Mouse (Mus musculus): Measurements from ENCODE around the gene Fbxw2.
"Not testable (repeated sequence)": the region's sequence is repeated elsewhere in the genome, so short reads cannot be mapped to it uniquely, and the experiment has no call there.

Fbxw2 gene

DNA sequence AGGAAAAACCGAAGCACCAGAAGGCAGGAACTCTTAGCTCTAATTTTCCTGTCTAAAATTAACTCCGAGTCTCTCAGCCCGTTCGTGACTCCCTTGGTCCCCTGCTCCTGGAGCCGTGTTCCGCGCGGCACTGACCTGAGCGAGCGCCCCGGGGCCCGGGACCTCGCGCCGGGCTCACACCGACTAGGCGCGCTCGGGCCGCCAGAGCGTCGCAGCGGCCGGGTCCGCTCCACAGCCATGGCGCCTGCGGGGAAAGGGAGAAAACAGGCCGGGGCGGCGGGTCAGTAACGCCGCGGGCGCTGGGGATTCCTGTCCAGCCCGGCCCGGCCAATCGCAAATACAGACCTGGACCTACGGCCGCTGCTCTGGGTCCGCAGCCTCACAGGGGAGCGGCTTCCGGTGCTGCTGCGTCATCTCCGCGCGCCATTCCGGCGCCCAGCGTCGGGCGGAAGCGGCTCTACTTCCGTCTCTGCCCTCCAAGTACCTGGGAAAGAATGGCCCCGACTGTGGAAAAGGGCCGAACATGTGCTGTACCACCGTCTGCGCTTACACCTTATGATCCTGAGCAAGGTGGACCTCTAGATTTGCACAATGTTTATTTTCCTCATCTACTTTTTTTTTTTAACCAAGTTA lies at the start of gene Fbxw2:
TSS of gene Fbxw2 (minus strand) at position 485 of the 633 bp plus-strand sequence.
- peak; percentile 94 to 97 for DNase-seq (ENCODE audit: inconsistent age in 2 of 2, low spot score in 1 of 2)

DNA sequence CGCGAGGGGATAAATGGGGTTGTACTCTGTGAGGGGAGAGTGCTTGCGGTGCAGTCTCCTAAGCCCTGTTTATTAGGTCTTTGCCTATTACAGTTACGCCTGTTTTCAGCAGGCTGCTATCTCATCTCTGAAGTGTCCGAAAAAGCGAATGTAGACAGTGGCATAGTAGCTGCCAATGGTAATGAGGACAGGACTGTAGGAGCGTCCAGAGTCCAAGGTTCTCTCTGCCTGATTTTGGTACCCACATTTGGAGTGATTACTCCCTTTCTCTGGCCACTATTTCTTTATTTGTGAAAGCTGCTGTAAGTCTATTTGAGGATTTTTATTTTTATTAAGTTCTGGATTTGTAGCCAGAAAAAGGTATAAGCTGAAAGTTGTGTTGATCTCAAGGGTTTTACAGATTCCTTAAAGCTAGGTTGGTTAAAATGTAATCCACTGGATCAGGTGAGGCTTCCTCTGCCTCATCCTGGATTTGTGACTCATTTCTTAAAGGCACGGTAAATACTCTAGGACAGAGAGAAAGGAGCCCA lies 48.8 kb upstream of the Fbxw2 start, which contains the start of gene Psmd5:
TSS of gene Psmd5 (minus strand) at position 153 of the 530 bp plus-strand sequence.
- no peak for DNase-seq (ENCODE audit: inconsistent age in 2 of 2, low spot score in 1 of 2)

DNA sequence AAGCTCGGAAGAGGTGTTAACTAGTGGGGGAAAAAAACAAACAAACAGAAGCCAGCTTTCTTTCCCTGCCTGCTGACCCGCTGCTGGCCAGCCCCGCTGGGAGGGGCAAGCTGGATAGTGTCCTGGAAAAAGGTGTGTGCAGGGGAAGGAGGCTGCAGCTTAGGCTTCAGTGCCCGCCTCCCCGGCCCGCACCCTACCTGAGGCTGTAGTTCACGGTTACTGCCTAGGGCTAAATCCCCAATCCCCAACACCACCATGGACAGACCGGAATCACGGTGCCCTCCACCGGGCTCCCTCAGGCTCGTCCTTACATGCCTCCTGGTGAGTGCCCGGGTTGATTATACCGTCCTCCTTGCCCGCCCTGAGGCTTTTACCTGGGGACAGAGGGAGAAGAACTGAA lies 48.2 kb upstream of the Fbxw2 start, which contains the start of gene Cutal:
TSS of gene Cutal (plus strand) at position 126 of the 400 bp plus-strand sequence.
- no peak for DNase-seq (ENCODE audit: inconsistent age in 2 of 2, low spot score in 1 of 2)

DNA sequence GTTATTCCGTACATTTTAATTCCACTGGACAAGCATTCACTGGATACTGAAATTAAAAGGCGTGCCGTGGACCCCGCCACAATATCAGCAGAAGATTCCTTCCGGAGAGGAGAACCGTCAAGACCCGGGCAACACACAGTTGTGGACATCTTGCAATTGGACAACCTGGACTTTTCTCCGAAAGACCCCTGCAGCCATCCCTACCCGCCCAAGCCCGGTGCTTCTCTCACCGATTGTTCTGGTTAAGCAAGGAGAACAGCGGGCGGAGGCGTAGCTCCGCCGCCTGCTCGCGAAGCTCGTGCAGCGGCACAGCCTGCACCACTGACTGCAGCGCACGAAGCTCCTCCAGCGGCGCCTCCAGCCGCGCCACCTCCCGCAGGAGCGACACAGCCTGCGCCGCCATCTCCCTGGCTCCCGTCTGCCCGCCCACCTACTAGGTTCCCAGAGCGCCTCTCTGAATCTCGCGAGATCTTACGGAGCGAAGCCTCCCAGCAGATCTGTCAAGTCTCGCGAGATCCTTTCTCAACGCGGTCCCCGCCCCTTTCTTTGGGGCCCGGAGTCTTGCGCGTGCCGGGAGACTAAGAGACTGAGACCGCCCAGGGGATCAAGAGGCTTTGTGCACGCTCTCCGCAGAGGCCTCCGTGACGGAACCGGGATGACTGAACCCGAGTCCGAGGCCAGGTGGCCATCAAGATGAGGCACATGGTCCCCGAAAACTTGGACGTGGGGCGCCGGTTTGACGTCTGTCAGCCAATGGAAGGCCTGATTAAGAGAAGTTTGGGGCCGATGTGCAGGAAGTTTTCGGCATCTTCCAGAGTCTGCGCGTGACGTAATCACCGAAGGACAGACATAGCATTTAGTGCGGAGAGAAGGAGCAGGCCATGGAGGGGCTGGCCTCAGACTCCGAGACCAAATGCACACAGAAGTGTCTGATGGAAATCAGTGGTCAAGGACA lies 44.7 kb upstream of the Fbxw2 start:
- DNase-seq (ENCODE audit: inconsistent age in 2 of 2, low spot score in 1 of 2): peak; percentile 95 to 98

DNA sequence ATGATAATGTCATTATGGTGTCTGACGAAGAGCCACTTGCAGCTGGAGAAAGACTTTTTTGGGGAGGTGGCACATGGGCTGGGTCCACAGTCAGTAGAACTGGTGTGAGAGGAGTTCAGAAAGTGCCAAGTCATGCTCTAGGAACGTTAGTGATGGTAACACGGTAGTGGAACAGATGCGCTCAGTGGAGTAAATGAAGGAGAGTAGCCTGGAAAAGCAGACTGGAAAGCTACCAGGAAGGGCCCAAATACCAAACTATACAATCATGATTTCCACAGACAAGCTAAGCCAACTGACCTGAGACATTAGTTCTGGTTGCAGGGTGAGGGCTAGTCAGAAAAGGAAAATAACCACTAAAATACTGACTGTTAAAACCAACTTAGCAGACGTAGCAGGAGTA lies 43.6 kb upstream of the Fbxw2 start:
- peak in 1 of 2 experiments; percentile 59 for DNase-seq (ENCODE audit: inconsistent age in 2 of 2, low spot score in 1 of 2)

DNA sequence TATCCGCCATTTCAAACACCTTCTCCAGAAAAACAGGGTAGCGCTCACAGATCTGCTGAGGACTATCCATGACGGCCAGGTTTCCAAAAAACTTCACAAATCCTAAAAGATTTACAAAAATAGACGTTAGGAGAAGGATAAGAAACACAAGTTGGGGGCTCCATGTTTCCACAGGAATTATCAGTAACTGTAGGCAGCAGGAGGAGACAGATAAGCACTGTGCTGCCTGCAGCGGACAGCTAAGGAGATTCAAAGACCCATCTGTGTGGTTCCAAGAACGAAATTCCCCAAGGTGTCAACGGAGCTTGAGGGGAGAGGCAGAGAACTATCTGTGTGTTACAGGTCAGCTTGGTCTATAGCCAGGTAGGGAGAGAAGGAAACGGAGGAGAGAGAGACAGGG lies 31.6 kb upstream of the Fbxw2 start:
- DNase-seq (ENCODE audit: inconsistent age in 2 of 2, low spot score in 1 of 2): no peak

DNA sequence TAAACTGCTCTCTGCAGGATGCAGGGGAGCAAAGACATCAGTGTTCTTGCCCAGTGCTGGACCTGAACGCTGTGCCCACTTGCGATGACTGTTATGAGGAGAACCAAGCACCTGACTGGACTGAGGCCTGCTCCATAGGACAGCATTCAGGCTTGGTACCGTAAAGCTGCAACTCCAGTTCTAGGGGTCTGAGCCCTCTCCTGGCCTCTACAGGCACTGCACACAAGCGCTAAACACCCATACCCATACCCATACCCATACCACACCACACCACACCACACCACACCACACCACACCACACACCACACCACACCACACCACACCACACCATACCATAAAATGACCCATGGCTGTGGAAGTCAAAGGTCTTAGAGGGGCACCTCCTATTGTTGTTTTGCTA lies 29.2 kb upstream of the Fbxw2 start:
- DNase-seq (ENCODE audit: inconsistent age in 2 of 2, low spot score in 1 of 2): no peak

DNA sequence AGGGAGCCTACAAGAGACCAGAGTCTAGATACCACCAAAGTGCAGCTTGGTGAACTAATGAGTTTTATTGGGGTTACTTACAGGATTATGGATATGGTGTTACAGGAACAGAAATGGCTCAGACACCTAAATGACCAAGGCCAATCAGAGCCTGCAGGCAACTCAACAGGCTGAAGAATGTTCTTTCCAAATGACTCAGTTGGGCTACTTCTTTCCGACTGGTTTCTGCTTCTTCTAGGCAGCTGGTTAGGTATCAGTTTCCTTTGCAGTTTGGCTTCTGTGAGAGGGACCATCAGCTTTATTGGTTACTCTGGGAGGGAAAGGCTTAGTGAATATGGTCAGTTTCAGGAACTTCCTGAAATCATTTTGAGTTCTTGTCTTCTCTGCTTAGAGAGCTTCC lies 21.6 kb upstream of the Fbxw2 start:
- DNase-seq (ENCODE audit: inconsistent age in 2 of 2, low spot score in 1 of 2): no peak

DNA sequence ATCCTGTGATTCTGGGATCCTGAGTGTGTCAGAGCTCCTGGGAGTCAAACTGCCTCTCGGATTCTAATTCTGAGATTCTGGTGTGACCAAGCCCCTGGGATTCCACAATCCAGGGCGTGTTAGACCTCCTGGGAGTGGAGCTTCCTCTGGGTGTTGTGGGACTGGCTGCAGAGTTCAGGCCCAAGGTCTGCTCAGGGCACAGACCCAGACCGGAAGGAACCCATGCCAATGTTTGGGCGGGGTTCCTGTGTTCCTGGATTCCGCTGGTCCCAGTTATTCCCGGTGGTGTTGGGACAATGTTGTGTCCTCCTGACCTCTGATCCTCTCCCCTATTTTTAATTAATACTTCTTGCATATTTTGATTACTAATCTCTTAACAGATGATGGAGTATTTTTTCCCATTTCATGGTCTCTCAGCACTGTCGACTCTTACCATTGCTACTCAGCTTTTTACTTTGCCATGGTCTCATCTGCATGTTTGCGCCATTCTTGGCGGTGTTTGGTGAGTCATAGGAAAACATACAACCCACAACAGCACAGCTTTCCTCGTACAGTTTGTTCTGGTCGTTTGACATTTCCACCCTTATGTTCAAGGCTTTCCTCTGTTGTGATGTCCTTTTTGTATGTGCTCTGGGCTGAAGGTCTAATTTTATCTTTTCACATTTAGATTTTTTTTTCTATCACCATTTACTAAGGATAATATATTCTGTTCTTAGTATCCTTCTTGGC lies 17.3 kb upstream of the Fbxw2 start:
- DNase-seq (ENCODE audit: inconsistent age in 2 of 2, low spot score in 1 of 2): peak; percentile 68 to 86

DNA sequence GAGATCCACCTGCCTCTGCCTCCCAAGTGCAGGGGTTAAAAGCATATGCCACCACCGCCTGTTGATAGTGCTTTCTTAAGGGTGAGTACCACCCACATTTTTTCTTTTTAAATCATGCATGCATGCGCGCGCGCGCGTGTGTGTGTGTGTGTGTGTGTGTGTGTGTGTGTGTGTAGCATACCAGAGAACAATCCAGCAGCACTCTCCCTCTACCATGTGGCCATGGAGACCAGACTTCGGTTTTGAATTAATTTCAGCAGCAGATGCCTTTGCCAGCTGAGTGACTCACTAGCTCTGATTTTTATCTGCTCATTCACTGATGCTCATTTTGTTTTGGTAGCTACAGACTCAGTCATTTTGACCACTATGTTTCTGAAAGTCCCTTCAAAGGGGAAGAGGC lies 15.6 kb upstream of the Fbxw2 start:
- no peak for DNase-seq (ENCODE audit: inconsistent age in 2 of 2, low spot score in 1 of 2)

DNA sequence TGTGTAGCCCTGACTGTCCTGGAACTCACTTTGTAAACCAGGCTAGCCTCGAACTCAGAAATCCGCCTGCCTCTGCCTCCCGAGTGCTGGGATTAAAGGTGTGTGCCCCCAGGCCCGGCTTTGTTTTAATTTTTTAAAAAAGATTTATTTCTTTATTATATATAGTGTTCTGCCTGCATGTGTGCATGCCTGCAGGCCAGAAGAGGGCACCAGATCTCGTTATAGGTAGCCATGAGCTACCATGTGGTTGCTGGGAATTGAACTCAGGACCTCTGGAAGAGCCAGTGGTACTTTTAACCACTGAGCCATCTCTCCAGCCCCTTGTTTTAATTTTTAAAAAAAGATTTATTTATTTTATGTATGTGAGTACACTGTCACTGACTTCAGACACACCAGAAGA lies 14.0 kb upstream of the Fbxw2 start:
- not testable (repeated sequence) for DNase-seq (ENCODE audit: inconsistent age in 2 of 2, low spot score in 1 of 2)

DNA sequence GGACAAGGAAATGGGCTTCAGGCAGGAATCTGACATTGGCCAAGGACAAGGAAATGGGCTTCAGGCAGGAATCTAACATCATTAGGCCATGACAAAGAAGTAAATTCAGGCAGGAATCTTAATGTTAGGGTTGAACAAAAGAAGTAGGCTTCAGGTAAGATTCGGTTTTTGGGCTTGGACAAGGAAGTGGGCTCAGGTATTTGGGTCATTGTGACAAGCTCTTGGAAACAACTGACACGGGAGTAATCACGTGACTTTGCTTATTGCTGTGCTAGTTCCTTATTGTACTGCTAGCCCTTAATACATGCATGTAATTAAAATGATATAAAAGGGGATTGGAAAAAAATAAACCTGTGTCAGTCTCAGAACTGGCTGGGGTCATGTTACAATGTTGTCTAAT lies 9.6 kb upstream of the Fbxw2 start:
- DNase-seq (ENCODE audit: inconsistent age in 2 of 2, low spot score in 1 of 2): no peak

DNA sequence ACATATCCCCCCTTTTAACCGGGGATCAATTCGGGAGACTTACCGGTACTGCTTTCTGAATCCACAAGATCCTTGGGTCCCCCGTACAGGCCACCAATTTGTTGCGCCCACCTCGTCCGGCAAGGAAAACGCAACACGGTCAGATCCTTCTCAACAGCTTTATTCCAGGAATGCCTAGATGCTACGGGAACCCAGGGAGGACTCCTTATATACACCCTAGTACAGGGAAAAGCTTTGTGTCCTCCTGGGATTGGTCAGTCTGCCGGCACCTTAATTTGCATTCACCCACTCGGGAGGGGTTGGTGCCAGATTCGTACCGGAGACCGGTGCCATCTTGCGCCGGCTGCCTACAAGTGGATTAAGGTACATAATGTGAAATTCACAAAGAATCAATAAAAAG lies 7.5 kb upstream of the Fbxw2 start:
- DNase-seq (ENCODE audit: inconsistent age in 2 of 2, low spot score in 1 of 2): no peak

DNA sequence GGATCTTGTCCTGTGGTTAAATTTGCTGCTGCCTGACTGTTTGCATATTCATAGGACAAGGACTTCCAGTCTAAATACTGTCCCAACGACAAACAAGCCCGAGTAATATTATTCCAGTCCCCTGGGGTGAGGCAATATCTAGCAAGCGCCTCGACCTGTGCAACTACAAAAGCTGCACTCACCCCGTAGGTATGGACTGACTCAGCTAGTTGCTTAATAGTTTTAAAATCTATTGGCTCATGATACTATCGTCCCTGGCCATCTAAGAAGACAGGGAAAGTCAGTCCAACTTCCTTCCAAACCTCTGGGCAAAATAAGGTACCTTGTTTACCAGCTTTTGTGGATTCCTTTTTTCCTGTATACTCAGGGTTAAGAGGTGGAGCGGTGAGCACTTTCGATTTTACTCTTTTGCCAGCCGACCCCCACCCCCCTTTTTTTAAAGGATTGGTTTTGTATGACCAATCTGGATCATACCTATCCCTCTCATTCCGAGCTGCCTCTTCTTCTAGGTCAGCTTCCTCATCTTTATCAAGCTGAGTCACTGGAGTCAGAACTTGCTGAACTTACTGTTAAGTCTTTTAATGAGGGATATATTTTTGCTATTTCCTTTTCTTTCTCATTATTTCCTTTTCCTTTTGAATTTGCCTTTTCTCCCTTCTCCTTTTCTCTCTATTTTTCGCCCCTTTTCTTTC lies 6.8 kb upstream of the Fbxw2 start, which contains the start of gene Gm34653:
TSS of gene Gm34653 (plus strand) at position 242 of the 692 bp plus-strand sequence.
- peak in 1 of 2 experiments; percentile 44 for DNase-seq (ENCODE audit: inconsistent age in 2 of 2, low spot score in 1 of 2)

DNA sequence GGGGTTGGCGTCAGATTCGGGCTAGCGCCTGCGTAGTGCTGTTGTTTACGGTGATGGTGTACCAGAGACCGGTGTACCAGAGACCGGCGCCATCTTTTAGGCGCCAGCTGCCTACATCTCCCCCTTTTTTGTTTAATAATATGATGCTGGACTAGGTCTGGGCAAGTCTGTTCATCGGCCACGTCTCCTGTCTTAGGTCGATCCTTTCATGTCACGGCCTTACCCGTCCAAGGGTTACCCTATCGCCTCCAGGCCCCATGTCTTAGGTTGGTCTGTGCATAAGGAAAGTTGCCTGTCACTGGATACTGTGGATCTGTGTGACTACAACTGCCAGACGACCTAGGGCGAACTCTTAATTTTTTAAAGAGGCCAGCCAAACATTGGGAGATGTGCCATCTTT lies 4.0 kb upstream of the Fbxw2 start:
- DNase-seq (ENCODE audit: inconsistent age in 2 of 2, low spot score in 1 of 2): not testable (repeated sequence)

DNA sequence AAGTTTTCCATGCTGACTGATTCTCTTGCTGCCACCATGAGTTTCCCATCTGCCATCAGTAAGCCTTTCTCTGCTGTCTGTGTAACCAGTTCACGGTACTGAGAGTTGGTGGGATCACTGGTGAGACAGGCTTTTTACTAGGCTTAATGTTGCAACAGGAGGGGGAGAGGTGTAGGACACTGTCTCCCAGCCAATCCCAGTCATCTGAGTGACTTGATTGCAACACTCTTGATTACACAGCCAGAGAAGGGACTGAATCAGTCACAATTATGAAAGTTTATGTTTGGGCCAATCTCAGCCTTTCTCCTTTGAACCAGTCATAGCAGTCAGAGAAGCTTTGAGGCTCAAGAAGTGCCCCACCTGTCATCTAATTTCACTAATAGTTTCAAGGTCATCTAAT lies 1.9 kb upstream of the Fbxw2 start:
- peak in 1 of 2 experiments; percentile 85 for DNase-seq (ENCODE audit: inconsistent age in 2 of 2, low spot score in 1 of 2)

DNA sequence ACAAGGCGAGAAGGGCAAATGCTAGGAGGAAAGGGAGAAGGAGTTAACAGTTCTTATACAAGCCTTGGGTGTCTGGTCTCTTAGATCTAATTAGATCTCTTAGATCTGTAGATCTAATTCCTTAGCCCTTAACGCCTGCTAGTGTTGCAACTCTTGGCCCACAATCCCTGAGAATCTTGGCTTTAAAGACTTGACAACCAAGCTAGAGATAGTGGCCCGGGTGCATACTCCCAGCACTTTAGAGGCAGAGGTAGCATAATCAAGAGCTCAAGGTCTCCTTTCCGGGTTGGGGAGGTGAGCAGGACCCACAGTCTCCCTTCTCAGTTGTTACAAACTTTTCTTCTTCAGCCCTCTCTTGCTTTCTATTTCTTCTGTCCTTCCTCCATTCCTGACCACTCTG lies 1.5 kb upstream of the Fbxw2 start:
- DNase-seq (ENCODE audit: inconsistent age in 2 of 2, low spot score in 1 of 2): no peak

DNA sequence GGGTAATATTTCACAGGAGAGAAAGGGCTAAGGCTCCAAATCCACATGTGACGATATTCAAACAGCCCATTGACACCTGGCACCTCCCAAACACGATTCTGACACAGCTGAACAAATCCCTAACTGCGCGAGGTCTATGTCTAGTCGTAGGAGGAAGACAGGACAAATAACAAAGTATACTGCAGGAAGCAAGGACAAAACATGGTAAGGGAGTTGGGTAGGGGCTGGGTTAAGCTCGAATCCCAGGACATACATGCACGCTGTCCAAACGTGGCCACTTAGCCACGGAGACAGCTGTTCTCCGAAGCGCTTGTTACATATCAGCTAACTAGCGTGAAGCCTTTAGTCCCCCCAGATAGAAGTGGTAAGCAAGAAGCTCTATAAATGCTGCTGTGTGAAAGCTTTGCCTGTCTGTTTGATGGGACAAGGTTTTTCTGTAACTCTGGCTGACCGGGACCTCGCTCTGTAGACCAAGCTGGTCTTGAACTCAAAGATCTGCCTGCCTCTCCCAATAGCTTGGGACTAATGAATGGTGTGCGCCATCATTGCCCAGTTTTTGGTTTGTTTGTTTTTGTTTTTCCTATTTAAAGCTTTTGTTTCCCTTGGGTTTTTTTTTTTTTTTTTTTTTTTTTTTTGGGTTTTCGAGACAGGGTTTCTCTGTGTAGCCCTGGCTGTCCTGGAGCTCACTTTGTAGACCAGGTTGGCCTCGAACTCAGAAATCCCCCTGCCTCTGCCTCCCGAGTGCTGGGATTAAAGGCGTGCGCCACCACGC lies 535 bp upstream of the Fbxw2 start:
- no peak for DNase-seq (ENCODE audit: inconsistent age in 2 of 2, low spot score in 1 of 2)

DNA sequence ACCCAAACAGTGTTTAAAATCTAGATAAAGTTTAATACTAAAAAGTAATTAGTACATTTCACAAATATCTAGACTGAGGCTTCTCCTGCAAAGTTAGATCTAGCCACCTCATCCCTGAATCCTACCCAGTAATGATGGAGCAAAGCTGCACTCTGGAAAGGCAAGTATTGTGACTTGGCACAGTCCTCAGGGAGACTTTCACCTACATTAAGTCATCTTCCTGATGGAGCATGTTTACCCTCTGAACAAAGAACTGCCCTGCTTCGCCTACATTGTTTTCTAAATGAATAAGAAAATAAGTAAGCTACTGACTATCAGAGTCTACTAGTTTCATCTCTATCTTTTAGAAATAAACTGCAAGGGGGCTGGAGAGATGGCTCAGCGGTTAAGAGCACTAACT lies 7.6 kb downstream of the Fbxw2 start:
- DNase-seq (ENCODE audit: inconsistent age in 2 of 2, low spot score in 1 of 2): no peak

DNA sequence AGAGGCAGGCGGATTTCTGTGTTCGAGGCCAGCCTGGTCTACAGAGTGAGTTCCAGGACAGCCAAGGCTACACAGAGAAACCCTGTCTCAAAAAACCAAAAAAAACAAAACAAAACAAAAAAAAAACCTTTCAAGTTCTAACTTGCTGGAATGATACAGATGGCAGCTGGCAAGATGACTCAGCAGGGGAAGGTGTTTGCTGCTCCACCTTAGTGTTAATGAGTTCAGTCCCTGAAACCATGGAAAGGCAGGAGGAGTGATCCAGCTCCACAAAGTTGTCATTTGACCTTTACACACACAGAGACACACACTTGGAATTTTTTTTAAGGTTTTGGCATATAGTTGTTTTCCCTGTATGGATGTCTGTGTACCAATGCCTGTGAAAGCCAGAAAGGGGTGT lies 10.2 kb downstream of the Fbxw2 start:
- not testable (repeated sequence) for DNase-seq (ENCODE audit: inconsistent age in 2 of 2, low spot score in 1 of 2)

Measured in adrenal gland, adult (tissue).